Mouse (Mus musculus) ES-Bruce4 (cell line): Measurements from ENCODE around the gene Unc5a. TPM values are rescaled to one million over a fixed set of nuclear protein-coding genes. Genes with fewer than 3 reads are reported as not detected.

ENCODE experiments used
- H3K27ac ChIP-seq: 2 replicates; pipeline ENCODE4 v1.5.1; 2012; ENCODE audit warnings: low read length, inconsistent platforms; ENCODE audit not compliant: insufficient read depth
- H3K27me3 ChIP-seq: 2 replicates; pipeline ENCODE4 v1.6.1; 2012; ENCODE audit warnings: mild to moderate bottlenecking, low read length, inconsistent platforms; ENCODE audit not compliant: control insufficient read depth, poor library complexity, insufficient read depth, severe bottlenecking
- H3K36me3 ChIP-seq: 2 replicates; pipeline ENCODE4 v1.6.1; 2012; ENCODE audit warnings: inconsistent platforms, mild to moderate bottlenecking, low read length, moderate library complexity; ENCODE audit not compliant: control insufficient read depth, poor library complexity, insufficient read depth, severe bottlenecking
- H3K4me1 ChIP-seq: one replicate; pipeline ENCODE4 v1.8.1; 2011; ENCODE audit warnings: low read length; ENCODE audit not compliant: control insufficient read depth, insufficient read depth
- H3K4me3 ChIP-seq: 2 replicates; pipeline ENCODE4 v1.5.1; 2011; ENCODE audit warnings: low read depth, mild to moderate bottlenecking, low read length
- H3K9ac ChIP-seq: 2 replicates; pipeline ENCODE4 v1.6.1; 2012; ENCODE audit warnings: low read depth, mild to moderate bottlenecking, inconsistent platforms; ENCODE audit not compliant: poor library complexity, severe bottlenecking
- H3K9me3 ChIP-seq: replicated peaks from 2 replicates; pipeline ENCODE4 v1.6.1; 2012; ENCODE audit warnings: mild to moderate bottlenecking, low read length, inconsistent platforms; ENCODE audit not compliant: control insufficient read depth, poor library complexity, insufficient read depth, severe bottlenecking
- CTCF ChIP-seq: IDR thresholded peaks from one replicate; pipeline ENCODE4 v1.8.1; 2011; ENCODE audit warnings: low read depth, low read length
- EP300 ChIP-seq: IDR thresholded peaks from 2 replicates; pipeline ENCODE4 v1.6.1; 2011; ENCODE audit warnings: low read depth, low read length; ENCODE audit not compliant: insufficient read depth
- POLR2A ChIP-seq: IDR thresholded peaks from one replicate; pipeline ENCODE4 v1.8.1; 2011; ENCODE audit warnings: low read length; ENCODE audit not compliant: insufficient read depth
- polyA plus RNA-seq: library from polyadenylated mRNA; stranded (reverse); fragments of >200 nt; gene quantifications from 2 replicates; pipeline ENCODE4 v1.2.4, GENCODE M21; 2011; ENCODE audit warnings: low read depth; ENCODE audit not compliant: missing spikeins, insufficient read depth, insufficient read length

Gene Unc5a
- polyA plus RNA-seq, 1 experiment = 0.66 TPM

- no peak overlapping the region for H3K9ac ChIP-seq
- no peak overlapping the region for H3K4me3 ChIP-seq
- no peaks in the 10 kb centered on the region for H3K4me1 ChIP-seq
- TF ChIP-seq CTCF (no peak), EP300 (no peak)
- no peaks in the 10 kb centered on the region for H3K27me3 ChIP-seq
- H3K36me3 ChIP-seq = no peaks in the 10 kb centered on the region
- no peaks in the 10 kb centered on the region for H3K9me3 ChIP-seq
- H3K27ac ChIP-seq = no peak overlapping the region
These were observed 10.6 kb downstream of the Unc5a start for GRCm38 (mm10) chr13:54959842-54960241.

GRCm38 (mm10) chr13:54960491-54960890 lies 11.3 kb downstream of the Unc5a start:
- H3K27ac ChIP-seq = no peak overlapping the region
- no peak overlapping the region for H3K4me3 ChIP-seq
- no peaks in the 10 kb centered on the region for H3K36me3 ChIP-seq
- no peak overlapping the region for H3K9ac ChIP-seq
- no peaks in the 10 kb centered on the region for H3K9me3 ChIP-seq
- no peaks in the 10 kb centered on the region for H3K27me3 ChIP-seq
- no peaks in the 10 kb centered on the region for H3K4me1 ChIP-seq
- no peak for TF ChIP-seq POLR2A
- TF ChIP-seq EP300 = no peak

GRCm38 (mm10) chr13:54965256-54965655 lies 16.0 kb downstream of the Unc5a start:
- peak; percentile 11 for TF ChIP-seq CTCF
- TF ChIP-seq EP300 = no peak
- no peak for TF ChIP-seq POLR2A
- no peaks in the 10 kb centered on the region for H3K4me1 ChIP-seq
- no peak overlapping the region for H3K4me3 ChIP-seq
- H3K9ac ChIP-seq = no peak overlapping the region
- no peak overlapping the region for H3K27ac ChIP-seq
- H3K27me3 ChIP-seq = no peaks in the 10 kb centered on the region
- no peaks in the 10 kb centered on the region for H3K36me3 ChIP-seq
- no peaks in the 10 kb centered on the region for H3K9me3 ChIP-seq

- Histone ChIP-seq H3K4me1 (no peaks in the 10 kb centered on the region), H3K27me3 (no peaks in the 10 kb centered on the region)
These were observed 18.3 kb downstream of the Unc5a start for GRCm38 (mm10) chr13:54967501-54967900.

GRCm38 (mm10) chr13:54968636-54969035 lies 19.4 kb downstream of the Unc5a start:
- no peaks in the 10 kb centered on the region for H3K27me3 ChIP-seq
- H3K4me1 ChIP-seq = no peaks in the 10 kb centered on the region
- H3K36me3 ChIP-seq = no peaks in the 10 kb centered on the region
- TF ChIP-seq EP300 (no peak), POLR2A (no peak)
- H3K9ac ChIP-seq = no peak overlapping the region
- no peaks in the 10 kb centered on the region for H3K9me3 ChIP-seq
- no peak overlapping the region for H3K4me3 ChIP-seq
- no peak overlapping the region for H3K27ac ChIP-seq

More at GRCm38 (mm10) chr13:54967501-54967900, 18.3 kb downstream of the Unc5a start:
- Histone ChIP-seq H3K27ac (no peak overlapping the region), H3K36me3 (no peaks in the 10 kb centered on the region), H3K9me3 (no peaks in the 10 kb centered on the region), H3K4me3 (no peak overlapping the region), H3K9ac (no peak overlapping the region)
- no peak for TF ChIP-seq EP300
- TF ChIP-seq CTCF = no peak
- TF ChIP-seq POLR2A = no peak

- Histone ChIP-seq H3K4me3 (no peak overlapping the region), H3K4me1 (no peaks in the 10 kb centered on the region), H3K9me3 (no peaks in the 10 kb centered on the region), H3K27ac (no peak overlapping the region), H3K9ac (no peak overlapping the region), H3K36me3 (no peaks in the 10 kb centered on the region), H3K27me3 (no peaks in the 10 kb centered on the region)
- TF ChIP-seq CTCF (no peak), POLR2A (no peak), EP300 (no peak)
These were observed 20.3 kb downstream of the Unc5a start for GRCm38 (mm10) chr13:54969513-54969912.
